Mouse (Mus musculus) liver, adult 2 months (tissue): ENCODE measurements around the gene Gpr34. TPM values are rescaled to one million over a fixed set of nuclear protein-coding genes. Genes with fewer than 3 reads are reported as not detected.

Experiments
- DNase-seq: peaks from one replicate; pipeline ENCODE4 v3.0.0-alpha.2; 2011; ENCODE audit warnings: low read depth, low spot score; ENCODE audit errors: extremely low read depth
- H3K27ac ChIP-seq: fragments of 200-500 bp; replicated peaks from 2 replicates; pipeline ENCODE4 v1.5.1; 2012; ENCODE audit warnings: low read depth, mild to moderate bottlenecking, control low read depth, inconsistent platforms, low read length; ENCODE audit not compliant: insufficient read depth
- H3K27me3 ChIP-seq: fragments of 200-500 bp; 2 replicates; pipeline ENCODE4 v1.6.1; 2012; ENCODE audit warnings: mild to moderate bottlenecking, moderate library complexity, low read length, inconsistent platforms; ENCODE audit not compliant: control insufficient read depth, insufficient read depth
- H3K36me3 ChIP-seq: fragments of 200-500 bp; 2 replicates; pipeline ENCODE4 v1.6.1; 2012; ENCODE audit warnings: low read length, inconsistent platforms; ENCODE audit not compliant: control insufficient read depth, insufficient read depth
- H3K4me1 ChIP-seq: fragments of 200-500 bp; 2 replicates; pipeline ENCODE4 v1.6.1; 2011; ENCODE audit warnings: low read length; ENCODE audit not compliant: control insufficient read depth, insufficient read depth
- H3K4me3 ChIP-seq: fragments of 200-500 bp; 2 replicates; pipeline ENCODE4 v1.5.1; 2011; ENCODE audit warnings: low read depth, mild to moderate bottlenecking, control low read depth, low read length, moderate library complexity; ENCODE audit not compliant: insufficient read depth
- H3K79me2 ChIP-seq: fragments of 200-500 bp; 2 replicates; pipeline ENCODE4 v1.6.1; 2012; ENCODE audit warnings: inconsistent platforms, mild to moderate bottlenecking, low read length, moderate library complexity; ENCODE audit not compliant: control insufficient read depth, insufficient read depth
- H3K9ac ChIP-seq: fragments of 200-500 bp; 2 replicates; pipeline ENCODE4 v1.6.1; 2012; ENCODE audit warnings: low read depth, mild to moderate bottlenecking, control low read depth, inconsistent platforms, low read length
- CTCF ChIP-seq: fragments of 200-500 bp; IDR thresholded peaks from 2 replicates; pipeline ENCODE4 v1.5.1; 2011; ENCODE audit warnings: low read depth, low read length, control low read depth
- POLR2A ChIP-seq: fragments of 200-500 bp; IDR thresholded peaks from 2 replicates; pipeline ENCODE4 v1.6.1; 2011; ENCODE audit warnings: low read length, control low read depth; ENCODE audit not compliant: insufficient read depth; ENCODE audit errors: extremely low read depth
- WGBS: fragments of 180-500 bp; shearing (Covaris S2); methylation state at CpG from one replicate; pipeline ENCODE4 v1.1.7; 2018; 5-methylcytosine and 5-hydroxymethylcytosine counted together
- polyA plus RNA-seq: library from polyadenylated mRNA; depleted of rRNA; stranded (reverse); fragments of >200 nt; gene quantifications from 2 replicates; pipeline ENCODE4 v1.2.3, GENCODE M21; 2012
- total RNA-seq: library from RNA; depleted of rRNA; stranded (reverse); fragments of >200 nt; gene quantifications from 2 replicates; pipeline ENCODE4 v1.2.3, GENCODE M21; 2014

Gene Gpr34
- total and polyA plus RNA-seq, 2 experiments, result 0.09 TPM; not detected in 1

DNA sequence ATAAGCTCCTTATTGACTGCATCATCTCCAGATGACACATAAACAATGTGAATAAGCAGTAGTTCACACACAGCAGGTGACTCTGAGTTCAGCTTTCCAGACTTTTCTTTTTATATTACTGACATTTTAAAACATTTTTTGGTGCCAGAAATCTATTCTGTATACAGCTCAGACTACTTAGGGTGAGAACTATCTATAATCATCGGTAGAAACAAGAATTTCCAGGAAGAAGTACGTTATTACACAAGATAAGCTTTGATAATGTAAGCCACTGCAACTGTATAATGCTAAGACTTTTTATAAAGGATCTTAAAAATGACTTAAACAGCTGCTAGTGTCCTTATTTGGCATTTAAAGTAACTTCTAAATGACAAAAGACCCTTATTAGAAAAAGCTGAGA lies 19.8 kb upstream of the Gpr34 start:
- no peak overlapping the region for H3K9ac ChIP-seq

GRCm38 (mm10) chrX:13616726-13617125 lies 15.2 kb upstream of the Gpr34 start:
- Histone ChIP-seq H3K9ac (no peak overlapping the region), H3K27me3 (no peaks in the 10 kb centered on the region), H3K36me3 (no peaks in the 10 kb centered on the region), H3K27ac (no peak overlapping the region), H3K4me3 (no peak overlapping the region), H3K4me1 (no peaks in the 10 kb centered on the region), H3K79me2 (no peaks in the 10 kb centered on the region)
- DNase-seq, result no peak
- no peak for TF ChIP-seq CTCF
- no peak for TF ChIP-seq POLR2A
- 71% methylated on average over 1 of the region's 1 CpGs for WGBS

More for the DNA sequence above, 19.8 kb upstream of the Gpr34 start:
- Histone ChIP-seq H3K36me3 (no peaks in the 10 kb centered on the region), H3K27me3 (no peaks in the 10 kb centered on the region), H3K4me3 (no peak overlapping the region), H3K79me2 (no peaks in the 10 kb centered on the region), H3K27ac (no peak overlapping the region), H3K4me1 (no peaks in the 10 kb centered on the region)
- TF ChIP-seq POLR2A (no peak), CTCF (no peak)
- DNase-seq, result no peak
- WGBS, result 85% methylated on average over 2 of the region's 2 CpGs

DNA sequence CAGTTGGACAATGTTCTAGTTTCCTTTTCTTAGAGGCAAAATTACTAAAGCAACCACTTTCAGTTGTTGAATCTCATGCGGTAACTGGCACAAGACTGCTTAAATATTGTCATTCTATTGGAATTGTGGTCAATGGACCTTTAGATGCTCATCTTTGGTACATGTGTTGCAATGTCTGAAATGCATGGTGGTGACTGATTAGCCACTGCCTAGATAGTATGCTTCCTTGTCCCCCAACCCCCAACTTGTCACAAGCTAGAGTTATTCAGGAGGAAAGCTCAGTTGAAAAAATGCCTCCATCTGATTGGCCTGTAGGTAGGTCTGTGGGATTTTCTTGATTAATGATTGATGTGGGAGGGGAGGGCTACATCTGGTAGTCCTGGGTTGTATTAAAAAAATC lies 14.6 kb upstream of the Gpr34 start:
- H3K79me2 ChIP-seq, result no peaks in the 10 kb centered on the region
- 68% methylated on average over 1 of the region's 1 CpGs for WGBS

GRCm38 (mm10) chrX:13618476-13618875 lies 13.4 kb upstream of the Gpr34 start:
- no peaks in the 10 kb centered on the region for H3K4me1 ChIP-seq
- WGBS, result 83% methylated on average over 4 of the region's 4 CpGs
- TF ChIP-seq POLR2A (no peak), CTCF (no peak)
- H3K27ac ChIP-seq, result no peak overlapping the region
- H3K4me3 ChIP-seq, result no peak overlapping the region
- no peak for DNase-seq
- H3K79me2 ChIP-seq, result no peaks in the 10 kb centered on the region
- no peak overlapping the region for H3K9ac ChIP-seq
- H3K27me3 ChIP-seq, result no peaks in the 10 kb centered on the region
- H3K36me3 ChIP-seq, result no peaks in the 10 kb centered on the region

More for the DNA sequence above, 14.6 kb upstream of the Gpr34 start:
- no peaks in the 10 kb centered on the region for H3K4me1 ChIP-seq
- H3K27ac ChIP-seq, result no peak overlapping the region
- no peaks in the 10 kb centered on the region for H3K27me3 ChIP-seq
- H3K4me3 ChIP-seq, result no peak overlapping the region
- no peak overlapping the region for H3K9ac ChIP-seq
- H3K36me3 ChIP-seq, result no peaks in the 10 kb centered on the region
- TF ChIP-seq CTCF (no peak), POLR2A (no peak)
- DNase-seq, result no peak

GRCm38 (mm10) chrX:13621473-13621872 lies 10.4 kb upstream of the Gpr34 start:
- Histone ChIP-seq H3K79me2 (no peaks in the 10 kb centered on the region), H3K4me3 (no peak overlapping the region), H3K4me1 (no peaks in the 10 kb centered on the region), H3K36me3 (no peaks in the 10 kb centered on the region), H3K27me3 (no peaks in the 10 kb centered on the region), H3K9ac (no peak overlapping the region), H3K27ac (no peak overlapping the region)
- TF ChIP-seq POLR2A (no peak), CTCF (no peak)
- 78% methylated on average over 4 of the region's 4 CpGs for WGBS
- DNase-seq, result no peak

GRCm38 (mm10) chrX:13622654-13623053 lies 9.2 kb upstream of the Gpr34 start:
- TF ChIP-seq POLR2A (no peak), CTCF (no peak)
- Histone ChIP-seq H3K79me2 (no peaks in the 10 kb centered on the region), H3K27me3 (no peaks in the 10 kb centered on the region), H3K27ac (no peak overlapping the region), H3K36me3 (no peaks in the 10 kb centered on the region), H3K4me3 (no peak overlapping the region), H3K4me1 (no peaks in the 10 kb centered on the region), H3K9ac (no peak overlapping the region)
- no peak for DNase-seq
- WGBS, result 91% methylated on average over 5 of the region's 5 CpGs
